ENCODE assay signal across 9 mouse cellular contexts in the genomic region with DNA sequence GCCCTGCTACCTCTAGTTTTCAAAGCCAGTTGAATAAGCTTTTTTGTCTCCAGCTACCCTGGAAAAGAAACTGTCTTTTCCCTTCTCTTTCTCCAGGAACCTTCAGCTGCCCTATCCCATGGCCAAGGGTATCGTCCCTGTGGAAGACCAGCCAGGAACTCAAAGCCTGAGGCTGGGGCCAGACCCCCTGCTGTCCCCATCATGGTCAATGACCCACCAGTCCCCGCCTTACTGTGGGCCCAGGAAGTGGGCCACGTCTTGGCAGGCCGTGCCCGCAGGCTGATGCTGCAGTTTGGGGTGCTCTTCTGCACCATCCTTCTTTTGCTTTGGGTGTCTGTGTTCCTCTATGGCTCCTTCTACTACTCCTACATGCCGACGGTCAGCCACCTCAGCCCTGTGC. TPM values are rescaled to one million over a fixed set of nuclear protein-coding genes. Genes with fewer than 3 reads are reported as not detected.
DNase-seq lines count a peak whose midpoint lies in the region; ATAC-seq and TF ChIP-seq lines count a peak whose summit lies in the region.
"Had no signal": no experiment of that assay in that cellular context is flagged by ENCODE, and none has a peak within 500 bp of the region (broad histone marks: within the 10 kb centered on the region; RNA-seq: fewer than 3 reads in every experiment).

No protein-coding gene starts in this region.

- peaks cover 11% of the 10 kb centered on the region; the same call in 1 of the 2 replicates for H3K79me2 ChIP-seq in macrophage (ENCODE audit: inconsistent target)

- peak overlapping the region; percentile 68 for H3K4me3 ChIP-seq in heart, embryonic 13.5 days
- H3K4me3 ChIP-seq in brown adipose tissue, adult 24 weeks (ENCODE audit: insufficient read depth, low read depth, low read length): peak overlapping the region; percentile 92
- H3K4me3 ChIP-seq in heart, embryonic 16.5 days (ENCODE audit: low read length): peak overlapping the region; percentile 60
- peak overlapping the region; percentile 54 for H3K4me3 ChIP-seq in macrophage (ENCODE audit: inconsistent target)
- no peak overlapping the region for H3K4me3 ChIP-seq in thymus, adult 2 months (ENCODE audit: control insufficient read depth, insufficient read depth, low read length)

- H3K4me2 ChIP-seq in heart, embryonic 13.5 days: peak overlapping the region; percentile 85
- peak overlapping the region; percentile 70 for H3K4me2 ChIP-seq in heart, embryonic 16.5 days (ENCODE audit: low read depth, low read length)

- H3K9ac ChIP-seq in heart, embryonic 13.5 days: peak overlapping the region; percentile 84
- peak overlapping the region; percentile 73 for H3K9ac ChIP-seq in heart, embryonic 16.5 days (ENCODE audit: low read length)

- no peak for TF ChIP-seq POLR2A in thymus, adult 2 months (IDR thresholded peaks at IDR 0.05; ENCODE audit: control insufficient read depth, extremely low read depth, insufficient read depth, low read length, poor library complexity)

- 91% methylated on average over 7 of the region's 7 CpGs for WGBS in heart, embryonic 13.5 days
- WGBS in heart, embryonic 16.5 days: 86% methylated on average over 7 of the region's 7 CpGs
- 88% methylated on average over 7 of the region's 7 CpGs for WGBS in macrophage (ENCODE audit: missing documents)
- 88% methylated on average over 7 of the region's 7 CpGs for WGBS in thymus, adult 2 months

- H3K9me3 ChIP-seq in heart, embryonic 13.5 days: no peaks in the 10 kb centered on the region
- H3K9me3 ChIP-seq in heart, embryonic 16.5 days (replicated peaks; ENCODE audit: control insufficient read depth, low read length): no peaks in the 10 kb centered on the region

- no peak for TF ChIP-seq CTCF in thymus, adult 2 months (IDR thresholded peaks at IDR 0.05; ENCODE audit: borderline replicate concordance, control insufficient read depth, extremely low read depth, insufficient read depth, low read length, poor library complexity)

- intact Hi-C loops in heart, postnatal 10 days (cut with DNase I): loop anchor here (5.0 kb wide), 1 partner anchor 136 kb away; no protein-coding TSS in a partner anchor

- no peak for DNase-seq in heart, postnatal 10 days
- DNase-seq in adipocyte (ENCODE audit: low spot score): no peak
- no peak for DNase-seq in thymus, adult 2 months
- no peak for DNase-seq in spleen, postnatal 36 days (ENCODE audit: low spot score in 2 of 2)

- no peaks in the 10 kb centered on the region for H3K27me3 ChIP-seq in heart, embryonic 13.5 days (replicated peaks)
- H3K27me3 ChIP-seq in heart, embryonic 16.5 days (ENCODE audit: control insufficient read depth, insufficient read depth, low read length): no peaks in the 10 kb centered on the region
- H3K27me3 ChIP-seq in thymus, adult 2 months (ENCODE audit: control insufficient read depth, insufficient read depth, low read length): no peaks in the 10 kb centered on the region

- H3K4me1 ChIP-seq in heart, embryonic 13.5 days: peaks cover 34% of the 10 kb centered on the region
- peaks cover 14% of the 10 kb centered on the region for H3K4me1 ChIP-seq in brown adipose tissue, adult 24 weeks (ENCODE audit: control insufficient read depth, insufficient read depth, insufficient read length, low read length)
- H3K4me1 ChIP-seq in heart, embryonic 16.5 days (ENCODE audit: control insufficient read depth, insufficient read depth, low read length): peaks cover 26% of the 10 kb centered on the region
- peaks cover 33% of the 10 kb centered on the region for H3K4me1 ChIP-seq in thymus, adult 2 months (replicated peaks; ENCODE audit: control insufficient read depth, insufficient read depth, low read length)

- H3K27ac ChIP-seq in heart, embryonic 13.5 days (replicated peaks): no peak overlapping the region
- peak overlapping the region; percentile 86 for H3K27ac ChIP-seq in brown adipose tissue, adult 24 weeks (replicated peaks; ENCODE audit: low read depth, low read length)
- no peak overlapping the region for H3K27ac ChIP-seq in heart, embryonic 16.5 days (ENCODE audit: low read length)
- peak overlapping the region; percentile 46 for H3K27ac ChIP-seq in macrophage
- no peak overlapping the region for H3K27ac ChIP-seq in thymus, adult 2 months (ENCODE audit: control insufficient read depth, insufficient read depth, low read length)

- peaks cover 31% of the 10 kb centered on the region for H3K36me3 ChIP-seq in heart, embryonic 13.5 days
- H3K36me3 ChIP-seq in heart, embryonic 16.5 days (ENCODE audit: control insufficient read depth, insufficient read depth): peaks cover 5% of the 10 kb centered on the region
- H3K36me3 ChIP-seq in macrophage (ENCODE audit: inconsistent target): peaks cover 4% of the 10 kb centered on the region
- peaks cover 1% of the 10 kb centered on the region; the same call in 1 of the 2 replicates for H3K36me3 ChIP-seq in thymus, adult 2 months (ENCODE audit: control insufficient read depth, insufficient read depth, low read length)

- ATAC-seq in heart, embryonic 13.5 days (ENCODE audit: extremely low read depth, insufficient number of reproducible peaks, low FRiP score, low TSS enrichment): no peak
- no peak for ATAC-seq in heart, embryonic 16.5 days (replicated peaks; ENCODE audit: extremely low read depth, insufficient read depth, low FRiP score)

RNA-seq across cellular contexts. Expression of gene Gng3, which starts 2.0 kb away (rescaled TPM):
- polyA plus RNA-seq in heart, embryonic 13.5 days (2015; fragmentation: Nextera tagmentation; extraction: Ambion mirVana): 2.2 TPM in 2 replicates
- not detected for total RNA-seq in heart, postnatal 10 days (2021)
- polyA plus RNA-seq in brown adipose tissue, adult 24 weeks (2012; ENCODE audit: insufficient read depth, insufficient read length, missing spikeins): not detected in 2 replicates
- 1.2 and 1.4 TPM in 2 replicates for polyA plus RNA-seq in heart, embryonic 16.5 days (2015; fragmentation: Nextera tagmentation; extraction: Ambion mirVana)
- total RNA-seq in macrophage (2018; cell fraction: chromatin; rRNA removed): under 1 TPM in 2 of 26 experiments, not detected in 24; 0.33 to 0.43 TPM
- total RNA-seq in macrophage (2018; cell fraction: cytosol; rRNA removed): under 1 TPM in 2 of 26 experiments, not detected in 24; 0.09 to 0.10 TPM
- under 1 TPM in 5 of 26 experiments, not detected in 21; 0.23 to 0.58 (median 0.33) TPM for total RNA-seq in macrophage (2018; cell fraction: nucleus; rRNA removed)
- polyA plus RNA-seq in macrophage (2018): not detected in 3 replicates
- polyA plus RNA-seq in thymus, adult 2 months (2012; rRNA removed): 0.15 TPM in 1 of 2 replicates, not detected in the other

RNA-seq across cellular contexts. Expression of gene Bscl2, which starts 3.7 kb away (rescaled TPM):
- polyA plus RNA-seq in heart, embryonic 13.5 days (2015; fragmentation: Nextera tagmentation; extraction: Ambion mirVana): 44.6 and 45.3 TPM in 2 replicates
- 10 to 100 TPM; 25.8 to 34.7 TPM for total RNA-seq in heart, postnatal 10 days (2021)
- 212 and 233 TPM in 2 replicates for polyA plus RNA-seq in brown adipose tissue, adult 24 weeks (2012; ENCODE audit: insufficient read depth, insufficient read length, missing spikeins)
- 43.9 and 44.3 TPM in 2 replicates for polyA plus RNA-seq in heart, embryonic 16.5 days (2015; fragmentation: Nextera tagmentation; extraction: Ambion mirVana)
- total RNA-seq in macrophage (2018; cell fraction: chromatin; rRNA removed): 10 to 100 TPM in 24 of 26 experiments, 1 to 10 TPM in 2; 8.7 to 57.3 (median 25.0) TPM
- total RNA-seq in macrophage (2018; cell fraction: cytosol; rRNA removed): 100 to 1,000 TPM in 6 of 26 experiments, 10 to 100 TPM in 20; 63.2 to 119 (median 80.1) TPM
- 10 to 100 TPM; 22.3 to 69.1 (median 42.1) TPM for total RNA-seq in macrophage (2018; cell fraction: nucleus; rRNA removed)
- 72.1 to 121 TPM (median 102 TPM) in 3 replicates for polyA plus RNA-seq in macrophage (2018)
- polyA plus RNA-seq in thymus, adult 2 months (2012; rRNA removed): 136 and 153 TPM in 2 replicates

RNA-seq across cellular contexts. Expression of gene Lrrn4cl, which starts 9.6 kb away (rescaled TPM):
- 0.79 and 0.88 TPM in 2 replicates for polyA plus RNA-seq in heart, embryonic 13.5 days (2015; fragmentation: Nextera tagmentation; extraction: Ambion mirVana)
- total RNA-seq in heart, postnatal 10 days (2021): 1 to 10 TPM; 4.2 to 5.1 TPM
- 3.3 and 10.5 TPM in 2 replicates for polyA plus RNA-seq in brown adipose tissue, adult 24 weeks (2012; ENCODE audit: insufficient read depth, insufficient read length, missing spikeins)
- polyA plus RNA-seq in heart, embryonic 16.5 days (2015; fragmentation: Nextera tagmentation; extraction: Ambion mirVana): 1.9 and 2.8 TPM in 2 replicates
- total RNA-seq in macrophage (2018; cell fraction: chromatin; rRNA removed): 1 to 10 TPM in 2 of 26 experiments, under 1 TPM in 6, not detected in 18; 0.29 to 1.9 (median 0.50) TPM
- total RNA-seq in macrophage (2018; cell fraction: cytosol; rRNA removed): under 1 TPM in 9 of 26 experiments, not detected in 17; 0.03 to 0.10 (median 0.06) TPM
- total RNA-seq in macrophage (2018; cell fraction: nucleus; rRNA removed): 1 to 10 TPM in 2 of 26 experiments, under 1 TPM in 5, not detected in 19; 0.20 to 2.1 (median 0.44) TPM
- polyA plus RNA-seq in macrophage (2018): 0.09 to 0.10 TPM in 2 of 3 replicates, not detected in the other
- polyA plus RNA-seq in thymus, adult 2 months (2012; rRNA removed): 1.2 and 1.3 TPM in 2 replicates

RNA-seq across cellular contexts. Expression of gene AC129217.1, which starts 11.4 kb away (rescaled TPM):
- polyA plus RNA-seq in heart, embryonic 13.5 days (2015; fragmentation: Nextera tagmentation; extraction: Ambion mirVana): not detected in 2 replicates
- total RNA-seq in heart, postnatal 10 days (2021): not detected
- 17.2 and 39.8 TPM in 2 replicates for polyA plus RNA-seq in brown adipose tissue, adult 24 weeks (2012; ENCODE audit: insufficient read depth, insufficient read length, missing spikeins)
- not detected in 2 replicates for polyA plus RNA-seq in heart, embryonic 16.5 days (2015; fragmentation: Nextera tagmentation; extraction: Ambion mirVana)
- total RNA-seq in macrophage (2018; cell fraction: chromatin; rRNA removed): 10 to 100 TPM in 1 of 26 experiments, 1 to 10 TPM in 9, not detected in 16; 2.4 to 11.6 (median 4.0) TPM
- total RNA-seq in macrophage (2018; cell fraction: cytosol; rRNA removed): 1 to 10 TPM in 12 of 26 experiments, not detected in 14; 1.3 to 9.4 (median 2.9) TPM
- 1 to 10 TPM in 6 of 26 experiments, not detected in 20; 1.3 to 2.8 (median 1.9) TPM for total RNA-seq in macrophage (2018; cell fraction: nucleus; rRNA removed)
- 44.3 TPM in 1 of 3 replicates, not detected in the others for polyA plus RNA-seq in macrophage (2018)
- 1.5 and 1.6 TPM in 2 replicates for polyA plus RNA-seq in thymus, adult 2 months (2012; rRNA removed)
- polyA plus RNA-seq: lung, adult 2 months had no signal

RNA-seq across cellular contexts. Expression of gene Hnrnpul2, which starts 21.2 kb away (rescaled TPM):
- polyA plus RNA-seq in heart, embryonic 13.5 days (2015; fragmentation: Nextera tagmentation; extraction: Ambion mirVana): 2.9 TPM in 2 replicates
- 10 to 100 TPM; 51.0 to 56.3 TPM for total RNA-seq in heart, postnatal 10 days (2021)
- 31.0 and 31.1 TPM in 2 replicates for polyA plus RNA-seq in brown adipose tissue, adult 24 weeks (2012; ENCODE audit: insufficient read depth, insufficient read length, missing spikeins)
- polyA plus RNA-seq in heart, embryonic 16.5 days (2015; fragmentation: Nextera tagmentation; extraction: Ambion mirVana): 3.2 and 3.3 TPM in 2 replicates
- 100 to 1,000 TPM in 16 of 26 experiments, 10 to 100 TPM in 10; 43.1 to 200 (median 123) TPM for total RNA-seq in macrophage (2018; cell fraction: chromatin; rRNA removed)
- total RNA-seq in macrophage (2018; cell fraction: cytosol; rRNA removed): 100 to 1,000 TPM in 1 of 26 experiments, 10 to 100 TPM in 25; 60.4 to 102 (median 80.2) TPM
- total RNA-seq in macrophage (2018; cell fraction: nucleus; rRNA removed): 100 to 1,000 TPM in 15 of 26 experiments, 10 to 100 TPM in 11; 61.1 to 164 (median 118) TPM
- 74.0 to 130 TPM (median 81.5 TPM) in 3 replicates for polyA plus RNA-seq in macrophage (2018)
- 29.3 and 34.3 TPM in 2 replicates for polyA plus RNA-seq in thymus, adult 2 months (2012; rRNA removed)

Comparison
In these comparisons a context has a peak if more than half of its experiments do, and no peak if none do; other contexts are left out.
1. H3K27ac ChIP-seq: peak in brown adipose tissue, adult 24 weeks (single experiment) and macrophage (single experiment); none in heart, embryonic 13.5 days (single experiment), heart, embryonic 16.5 days (single experiment) and thymus, adult 2 months (single experiment).